Mouse (Mus musculus) stomach, embryonic 16.5 days (tissue): ENCODE results near the gene Zfp607a. TPM values are rescaled to one million over a fixed set of nuclear protein-coding genes. Genes with fewer than 3 reads are reported as not detected.
A peak's percentile ranks its signal among the peaks of the same experiment; 100 is the strongest.
"Not testable (repeated sequence)": the region's sequence is repeated elsewhere in the genome, so short reads cannot be mapped to it uniquely, and the experiment has no call there.

Source experiments
- ATAC-seq: fragments of 200-750 bp; cut with Nextera tagmentation; 2 replicates; pipeline ENCODE4 v1.8.0; 2017; ENCODE audit warnings: moderate number of reproducible peaks, moderate TSS enrichment; ENCODE audit not compliant: insufficient read depth, low FRiP score
- H3K27ac ChIP-seq: fragments of 300-500 bp; sonication (generic); 2 replicates; pipeline ENCODE4 v1.5.1; 2014; ENCODE audit warnings: low read length
- H3K27me3 ChIP-seq: fragments of 300-500 bp; sonication (generic); 2 replicates; pipeline ENCODE4 v1.6.1; 2014; ENCODE audit warnings: low read length, control low read depth, mixed read lengths; ENCODE audit not compliant: control insufficient read depth, insufficient read depth
- H3K36me3 ChIP-seq: fragments of 300-500 bp; sonication (generic); 2 replicates; pipeline ENCODE4 v1.6.1; 2014; ENCODE audit warnings: low read length; ENCODE audit not compliant: control insufficient read depth, insufficient read depth
- H3K4me1 ChIP-seq: fragments of 300-500 bp; sonication (generic); 2 replicates; pipeline ENCODE4 v1.6.1; 2014; ENCODE audit warnings: low read length, control low read depth, mixed read lengths; ENCODE audit not compliant: control insufficient read depth, insufficient read depth
- H3K4me2 ChIP-seq: fragments of 300-500 bp; sonication (generic); 2 replicates; pipeline ENCODE4 v1.6.1; 2014; ENCODE audit warnings: low read depth, low read length, mixed read lengths
- H3K4me3 ChIP-seq: fragments of 300-500 bp; sonication (generic); replicated peaks from 2 replicates; pipeline ENCODE4 v1.5.1; 2014; ENCODE audit warnings: mild to moderate bottlenecking, low read length
- H3K9ac ChIP-seq: fragments of 300-500 bp; sonication (generic); 2 replicates; pipeline ENCODE4 v1.6.1; 2014; ENCODE audit warnings: low read length
- H3K9me3 ChIP-seq: fragments of 300-500 bp; sonication (generic); replicated peaks from 2 replicates; pipeline ENCODE4 v1.6.1; 2016; ENCODE audit warnings: low read length, control low read depth; ENCODE audit not compliant: control insufficient read depth
- WGBS: fragments of 180-500 bp; shearing (Covaris S2); extraction: QIAGEN DNeasy Blood & Tissue Kit; methylation state at CpG from one replicate; pipeline ENCODE4 v1.1.7; 2014; 5-methylcytosine and 5-hydroxymethylcytosine counted together
- polyA plus RNA-seq: library from polyadenylated mRNA; unstranded; fragments of >200 nt; fragmentation: Nextera tagmentation; extraction: Ambion mirVana; gene quantifications from 2 replicates; pipeline ENCODE4 v1.2.1, GENCODE M21; 2015

Gene Zfp607a
- polyA plus RNA-seq, 1 experiment from 2014 or later = 4.6 TPM

DNA sequence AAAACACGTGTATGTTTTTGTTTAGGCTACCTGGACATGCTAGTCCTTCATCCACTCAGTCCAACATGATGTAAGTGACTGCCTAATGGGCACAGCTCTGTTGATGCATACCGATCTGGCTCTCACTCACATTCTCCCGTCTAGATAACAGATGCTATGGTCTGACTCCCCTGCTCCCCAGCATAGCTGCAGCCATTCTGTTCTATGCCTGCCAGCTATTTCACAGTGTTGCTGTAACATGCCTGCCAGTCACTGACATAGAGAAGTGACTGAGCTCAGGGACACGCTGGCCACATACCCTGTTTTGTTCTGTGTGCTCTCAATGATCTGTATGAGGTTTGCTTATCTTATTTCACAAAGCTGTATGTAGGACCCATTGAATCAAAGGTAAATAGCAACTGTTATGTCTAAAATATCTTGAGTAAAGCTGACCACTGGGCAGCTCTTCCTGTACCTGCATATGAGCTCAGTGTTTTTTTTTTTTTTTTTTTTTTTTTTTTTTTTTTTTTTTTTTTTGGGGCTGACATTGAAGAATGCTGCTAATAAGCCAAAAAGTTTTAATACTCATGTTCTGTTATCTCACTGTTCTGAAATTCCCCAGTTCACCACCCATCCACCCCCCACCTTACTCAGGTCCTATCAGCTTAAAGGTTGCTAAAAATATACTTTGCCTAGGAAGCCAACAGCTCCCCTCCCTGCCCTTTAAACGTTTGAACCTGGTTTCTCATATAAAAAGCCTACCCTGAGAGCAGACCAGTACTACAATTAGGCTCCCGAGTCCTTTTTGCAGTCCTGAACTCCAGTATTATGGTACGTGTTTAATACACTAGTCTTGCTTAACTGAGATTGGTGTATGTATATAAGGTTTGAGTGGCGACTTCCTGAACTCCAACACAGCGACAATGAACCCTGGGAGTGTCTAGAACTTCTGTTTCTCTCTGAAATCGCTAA, 2.2 kb downstream of the Zfp607a start:
- Histone ChIP-seq H3K27ac (peak overlapping the region; percentile 94), H3K9ac (peak overlapping the region; percentile 87), H3K27me3 (no peaks in the 10 kb centered on the region), H3K4me1 (peaks cover 9% of the 10 kb centered on the region), H3K9me3 (no peaks in the 10 kb centered on the region), H3K36me3 (peaks cover 2% of the 10 kb centered on the region; the same call in 1 of the 2 replicates), H3K4me3 (peak overlapping the region; percentile 78), H3K4me2 (peak overlapping the region; percentile 81)
- peak; percentile 26; the same call in 1 of the 2 replicates for ATAC-seq
- WGBS = 20% methylated on average over 10 of the region's 10 CpGs

DNA sequence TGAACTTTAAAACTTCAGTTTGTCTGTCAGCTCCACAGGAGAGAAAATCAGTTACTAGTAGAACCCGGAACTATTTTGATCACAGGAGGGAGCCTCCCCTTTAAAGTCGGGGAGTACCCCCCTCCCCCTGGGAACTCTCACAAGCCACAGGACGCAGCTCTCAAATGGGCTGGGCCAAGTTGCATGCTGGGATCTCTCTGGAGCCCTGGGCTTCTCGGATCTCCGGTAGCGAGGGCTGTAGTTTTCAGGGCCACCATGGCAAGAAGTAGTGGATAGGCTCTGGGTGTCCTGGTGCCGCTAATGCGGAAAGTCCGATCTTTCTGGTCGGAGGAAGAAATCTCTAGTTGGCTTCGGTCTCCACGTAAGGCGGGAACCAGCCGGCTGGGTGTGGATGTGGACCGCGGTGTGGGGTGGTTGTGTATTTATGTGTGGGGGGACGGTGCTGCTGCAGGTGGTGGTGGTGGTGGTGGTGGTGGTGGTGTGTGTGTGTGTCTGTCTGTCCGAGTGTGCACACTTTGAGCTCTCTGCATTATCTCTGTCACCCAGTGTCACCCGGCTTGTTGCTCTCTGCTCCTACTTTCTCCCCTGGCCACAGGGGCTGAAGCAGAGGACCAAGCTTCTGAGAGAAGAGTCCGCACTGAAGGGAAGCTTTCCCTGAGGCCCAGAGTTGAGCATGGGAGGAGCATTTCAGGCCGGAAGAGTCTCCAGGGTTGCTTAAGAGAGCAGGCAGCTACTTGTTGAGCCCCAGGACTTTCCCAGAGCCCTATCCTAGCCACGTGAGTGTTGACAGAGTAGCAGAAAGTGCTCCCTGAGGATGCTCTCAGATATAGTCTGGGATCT, 3.3 kb downstream of the Zfp607a start:
- Histone ChIP-seq H3K4me3 (peak overlapping the region; percentile 78), H3K9ac (peak overlapping the region; percentile 87), H3K9me3 (no peaks in the 10 kb centered on the region), H3K4me2 (peak overlapping the region; percentile 81), H3K4me1 (peaks cover 9% of the 10 kb centered on the region), H3K27me3 (no peaks in the 10 kb centered on the region), H3K36me3 (peaks cover 5% of the 10 kb centered on the region; the same call in 1 of the 2 replicates), H3K27ac (peak overlapping the region; percentile 94)
- peak; percentile 93 for ATAC-seq
- WGBS = under 1% methylated on average over 22 of the region's 22 CpGs

DNA sequence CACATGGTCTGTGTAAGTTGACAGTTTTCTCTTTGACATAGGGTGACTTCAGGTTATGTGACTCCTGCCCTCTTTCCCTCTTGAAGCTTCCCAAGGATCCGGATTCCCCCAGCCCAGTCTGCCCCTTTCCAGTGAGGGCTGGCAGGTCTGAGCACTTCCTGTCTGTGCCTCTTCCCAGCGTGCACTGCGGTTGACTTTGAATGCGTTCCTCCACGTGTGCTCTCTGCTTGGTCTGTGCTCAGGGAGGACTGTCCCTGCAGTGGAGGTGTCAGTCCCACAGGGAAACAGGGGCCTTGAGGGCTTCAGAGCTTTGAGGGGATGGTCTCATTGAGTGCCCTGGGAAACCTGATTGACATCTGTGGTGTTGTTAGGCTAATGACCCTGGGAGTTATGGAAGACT, 5.3 kb downstream of the Zfp607a start:
- H3K9me3 ChIP-seq, H3K27me3 ChIP-seq, H3K4me3 ChIP-seq, H3K4me1 ChIP-seq, ATAC-seq, H3K9ac ChIP-seq, H3K27ac ChIP-seq, H3K4me2 ChIP-seq: not testable (repeated sequence)
- WGBS = 72% methylated on average over 5 of the region's 5 CpGs
- H3K36me3 ChIP-seq = peaks cover 17% of the 10 kb centered on the region

DNA sequence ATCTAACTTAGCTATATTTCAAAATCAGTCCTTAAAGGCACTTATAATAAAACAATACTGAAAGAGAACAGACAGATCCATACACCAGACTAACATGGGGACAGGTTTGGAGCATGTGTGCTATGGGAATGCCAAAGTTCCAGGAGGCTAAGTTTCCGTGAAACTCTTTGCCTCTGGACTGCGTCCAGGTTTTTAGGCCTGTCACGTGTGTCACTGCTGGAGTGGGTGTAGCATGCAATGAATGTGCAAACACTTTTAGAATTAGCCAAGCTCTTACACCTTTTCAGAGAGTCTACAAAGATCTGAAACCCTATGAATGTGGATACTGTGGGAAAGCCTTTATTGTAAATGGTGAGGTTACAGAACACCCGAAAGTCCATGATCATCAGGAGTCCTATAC, 24.4 kb downstream of the Zfp607a start:
- no peak overlapping the region for H3K4me2 ChIP-seq
- ATAC-seq = no peak
- H3K27me3 ChIP-seq = no peaks in the 10 kb centered on the region
- no peaks in the 10 kb centered on the region for H3K4me1 ChIP-seq
- 95% methylated on average over 4 of the region's 4 CpGs for WGBS
- no peak overlapping the region for H3K27ac ChIP-seq
- peaks cover 3% of the 10 kb centered on the region; the same call in 1 of the 2 replicates for H3K9me3 ChIP-seq
- no peak overlapping the region for H3K4me3 ChIP-seq
- no peak overlapping the region for H3K9ac ChIP-seq
- peaks cover 32% of the 10 kb centered on the region; the same call in 1 of the 2 replicates for H3K36me3 ChIP-seq

DNA sequence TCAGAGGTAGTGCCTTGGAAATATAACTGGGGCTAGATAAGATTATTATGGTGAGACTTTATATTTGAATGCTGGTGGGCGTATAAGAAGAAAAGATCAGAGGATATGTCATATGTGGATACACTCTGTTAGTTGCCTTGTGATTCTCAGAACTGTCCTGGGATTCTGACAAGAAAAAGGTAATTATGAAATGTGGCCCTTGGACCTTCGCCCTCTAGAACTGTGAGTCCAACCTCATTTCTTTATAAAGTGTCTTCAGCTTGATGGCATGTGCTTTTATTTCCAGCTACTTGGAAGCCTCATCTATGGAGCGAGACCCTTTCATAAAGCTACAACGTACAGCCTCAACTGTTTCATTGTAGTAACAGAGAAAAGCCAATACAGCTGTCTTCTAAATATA, 43.3 kb downstream of the Zfp607a start:
- no peaks in the 10 kb centered on the region for H3K9me3 ChIP-seq
- no peak overlapping the region for H3K27ac ChIP-seq
- no peaks in the 10 kb centered on the region for H3K36me3 ChIP-seq
- no peak overlapping the region for H3K4me2 ChIP-seq
- H3K9ac ChIP-seq = no peak overlapping the region
- 89% methylated on average over 4 of the region's 4 CpGs for WGBS
- H3K27me3 ChIP-seq = no peaks in the 10 kb centered on the region
- no peaks in the 10 kb centered on the region; the same call in 1 of the 2 replicates for H3K4me1 ChIP-seq
- ATAC-seq = no peak
- no peak overlapping the region for H3K4me3 ChIP-seq

DNA sequence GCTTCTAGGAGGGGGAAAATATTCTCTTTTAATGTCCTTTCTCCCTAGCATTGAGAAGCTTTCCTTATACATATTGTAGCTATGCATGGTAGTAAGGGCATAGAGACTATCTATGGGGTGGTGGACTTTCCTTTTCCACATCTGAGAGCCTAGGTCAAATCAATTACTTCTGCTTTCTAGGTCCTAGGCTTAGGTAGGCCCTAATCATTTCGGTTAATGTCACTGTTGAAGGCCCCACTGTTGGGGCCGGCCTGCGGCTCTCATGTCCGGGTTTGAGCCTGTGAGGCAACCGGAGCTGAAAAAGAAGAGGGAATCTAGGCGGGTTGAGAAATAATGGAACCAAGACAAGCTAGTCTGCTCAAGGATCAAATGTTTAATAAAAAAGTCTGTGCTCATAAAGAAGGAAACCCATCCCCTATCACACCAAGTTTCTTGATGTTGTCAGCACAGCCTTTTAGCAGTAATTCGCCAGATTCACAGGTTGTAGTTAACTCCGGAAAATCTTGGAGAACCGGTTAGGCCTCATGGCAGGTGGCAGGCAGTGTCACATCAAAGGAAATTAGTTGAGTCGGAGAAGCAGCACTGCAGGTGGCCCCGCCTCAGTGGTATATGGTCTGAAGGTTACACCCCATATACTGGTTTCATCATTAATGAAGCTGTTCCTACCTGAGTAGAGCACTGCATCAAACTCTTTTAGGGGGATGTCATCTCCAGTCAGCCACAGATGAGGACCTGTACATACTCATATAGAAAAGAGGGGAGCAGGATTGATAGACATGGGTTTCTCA, 47.9 kb downstream of the Zfp607a start:
- Histone ChIP-seq H3K4me3 (no peak overlapping the region), H3K27me3 (no peaks in the 10 kb centered on the region), H3K4me2 (no peak overlapping the region), H3K9ac (no peak overlapping the region), H3K36me3 (peaks cover 4% of the 10 kb centered on the region; the same call in 1 of the 2 replicates), H3K9me3 (no peaks in the 10 kb centered on the region), H3K4me1 (no peaks in the 10 kb centered on the region; the same call in 1 of the 2 replicates), H3K27ac (peak overlapping the region; percentile 48)
- peak; percentile 53; the same call in 1 of the 2 replicates for ATAC-seq
- WGBS = 65% methylated on average over 11 of the region's 11 CpGs

DNA sequence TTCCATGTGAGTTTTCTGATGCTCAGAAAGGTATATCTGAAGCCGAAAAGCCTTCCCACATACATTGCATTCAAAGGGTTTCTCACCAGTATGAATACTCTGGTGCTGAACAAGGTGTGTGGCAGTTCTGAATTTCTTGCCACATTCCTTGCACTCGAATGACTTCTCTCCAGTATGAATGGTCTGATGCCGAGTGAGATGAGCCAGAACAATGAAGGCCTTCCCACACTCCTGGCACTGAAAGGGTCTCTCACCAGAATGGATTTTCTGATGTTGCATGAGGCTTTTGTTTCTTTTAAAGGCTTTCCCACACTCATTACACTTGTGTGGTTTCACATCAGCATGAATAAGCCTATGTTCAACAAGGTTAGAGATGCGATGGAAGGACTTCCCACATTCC, 53.6 kb downstream of the Zfp607a start:
- H3K9me3 ChIP-seq, ATAC-seq, H3K27me3 ChIP-seq, H3K27ac ChIP-seq, H3K9ac ChIP-seq, H3K4me3 ChIP-seq, H3K4me1 ChIP-seq, H3K4me2 ChIP-seq: not testable (repeated sequence)
- peaks cover 12% of the 10 kb centered on the region for H3K36me3 ChIP-seq
- 87% methylated on average over 3 of the region's 4 CpGs for WGBS

DNA sequence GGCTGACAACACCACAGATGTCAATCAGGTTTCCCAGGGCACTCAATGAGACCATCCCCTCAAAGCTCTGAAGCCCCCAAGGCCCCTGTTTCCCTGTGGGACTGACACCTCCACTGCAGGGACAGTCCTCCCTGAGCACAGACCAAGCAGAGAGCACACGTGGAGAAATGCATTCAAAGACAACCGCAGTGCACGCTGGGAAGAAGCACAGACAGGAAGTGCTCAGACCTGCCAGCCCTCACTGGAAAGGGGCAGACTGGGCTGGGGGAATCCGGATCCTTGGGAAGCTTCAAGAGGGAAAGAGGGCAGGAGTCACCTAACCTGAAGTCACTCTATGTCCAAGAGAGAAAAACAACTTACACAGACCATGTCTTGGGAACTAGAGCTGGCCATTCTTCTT, 69.7 kb downstream of the Zfp607a start:
- not testable (repeated sequence) for H3K36me3 ChIP-seq, H3K4me3 ChIP-seq, H3K4me1 ChIP-seq, H3K27ac ChIP-seq, H3K4me2 ChIP-seq, ATAC-seq, H3K9me3 ChIP-seq, H3K27me3 ChIP-seq, H3K9ac ChIP-seq
- WGBS = 41% methylated on average over 4 of the region's 4 CpGs
